Mouse (Mus musculus) bone marrow macrophage, adult 2 months (primary cell): Measurements from ENCODE around the gene Csnk2b.

Experiments
- CTCF ChIP-seq: IDR thresholded peaks from 2 replicates; pipeline ENCODE4 v1.5.1; 2012; ENCODE audit warnings: low read depth, mild to moderate bottlenecking, low read length, moderate library complexity
- POLR2A ChIP-seq: IDR thresholded peaks from 2 replicates; pipeline ENCODE4 v1.6.1; 2012; ENCODE audit warnings: mild to moderate bottlenecking, low read depth, low read length, borderline replicate concordance

DNA sequence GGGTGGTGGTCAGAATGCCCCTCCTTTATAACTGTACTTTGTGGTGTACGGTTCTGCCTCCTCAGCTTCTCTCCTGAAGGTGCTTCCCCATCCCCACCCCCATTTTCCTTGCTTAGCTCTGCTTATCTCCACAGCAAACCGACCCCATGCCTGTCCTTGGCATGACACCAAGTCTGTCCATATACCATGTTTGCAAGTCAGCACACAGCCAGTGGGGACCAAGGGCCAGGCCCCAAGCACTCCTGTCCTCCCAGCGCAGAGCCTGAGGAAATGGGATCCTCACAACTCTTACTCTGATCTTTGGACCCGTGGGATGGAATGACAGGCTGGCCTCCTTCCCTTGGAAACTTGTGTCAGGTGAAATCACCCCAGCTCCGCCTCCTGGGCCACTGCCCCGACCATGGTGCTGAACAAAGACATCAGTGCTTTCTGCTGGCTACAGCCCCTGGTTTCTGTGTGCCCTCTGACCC lies 18.6 kb downstream of the Csnk2b start:
- TF ChIP-seq POLR2A (no peak), CTCF (no peak)
